ENCODE assay signal across 21 mouse cellular contexts in the genomic region with DNA sequence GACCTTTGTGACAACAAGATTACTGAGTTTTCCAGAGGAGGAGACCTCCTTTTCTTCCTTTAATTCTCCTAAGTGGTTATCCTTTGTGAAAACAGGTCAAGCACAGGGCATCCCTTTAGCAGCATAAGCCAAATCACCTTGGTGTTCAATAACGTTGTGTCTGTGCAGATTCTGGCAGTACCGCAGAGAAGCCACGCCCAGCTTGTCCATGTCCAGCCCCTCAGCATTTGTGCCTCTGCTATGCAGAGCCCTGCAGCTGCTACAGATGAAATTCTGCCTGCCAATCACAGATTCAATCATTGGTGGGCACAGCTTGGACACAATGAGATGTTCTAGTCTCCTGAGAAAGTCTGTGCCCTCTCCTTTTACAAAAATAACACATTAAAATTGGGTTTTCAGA. TPM values are rescaled to one million over a fixed set of nuclear protein-coding genes. Genes with fewer than 3 reads are reported as not detected.
DNase-seq lines count a peak whose midpoint lies in the region; ATAC-seq lines count a peak whose summit lies in the region.
"Had no signal": no experiment of that assay in that cellular context is flagged by ENCODE, and none has a peak within 500 bp of the region (broad histone marks: within the 10 kb centered on the region; RNA-seq: fewer than 3 reads in every experiment).

No protein-coding gene starts in this region.

- peaks cover 16% of the 10 kb centered on the region for H3K4me1 ChIP-seq in forebrain, embryonic 12.5 days
- H3K4me1 ChIP-seq in forebrain, embryonic 16.5 days (replicated peaks; ENCODE audit: control insufficient read depth, insufficient read depth, low read length): peaks cover 5% of the 10 kb centered on the region
- H3K4me1 ChIP-seq in midbrain, embryonic 12.5 days: peaks cover 9% of the 10 kb centered on the region
- peaks cover 40% of the 10 kb centered on the region for H3K4me1 ChIP-seq in midbrain, embryonic 10.5 days
- peaks cover 28% of the 10 kb centered on the region for H3K4me1 ChIP-seq in embryonic facial prominence, embryonic 10.5 days

- no peaks in the 10 kb centered on the region for H3K9me3 ChIP-seq in forebrain, embryonic 12.5 days
- no peaks in the 10 kb centered on the region for H3K9me3 ChIP-seq in forebrain, embryonic 16.5 days (ENCODE audit: control insufficient read depth, low read length)
- no peaks in the 10 kb centered on the region for H3K9me3 ChIP-seq in midbrain, embryonic 12.5 days
- H3K9me3 ChIP-seq in midbrain, embryonic 10.5 days (replicated peaks): no peaks in the 10 kb centered on the region
- no peaks in the 10 kb centered on the region for H3K9me3 ChIP-seq in embryonic facial prominence, embryonic 10.5 days
- H3K9me3 ChIP-seq: heart, embryonic 13.5 days had no signal

- H3K9ac ChIP-seq in forebrain, embryonic 12.5 days: no peak overlapping the region
- no peak overlapping the region for H3K9ac ChIP-seq in forebrain, embryonic 16.5 days (replicated peaks; ENCODE audit: low read depth, low read length)
- H3K9ac ChIP-seq in midbrain, embryonic 12.5 days (replicated peaks): no peak overlapping the region
- H3K9ac ChIP-seq: heart, embryonic 13.5 days had no signal

- no peaks in the 10 kb centered on the region for H3K27me3 ChIP-seq in forebrain, embryonic 12.5 days
- H3K27me3 ChIP-seq in forebrain, embryonic 16.5 days (replicated peaks; ENCODE audit: control insufficient read depth, insufficient read depth, low read length): no peaks in the 10 kb centered on the region
- no peaks in the 10 kb centered on the region; the same call in 1 of the 2 replicates for H3K27me3 ChIP-seq in midbrain, embryonic 12.5 days
- no peaks in the 10 kb centered on the region for H3K27me3 ChIP-seq in midbrain, embryonic 10.5 days (ENCODE audit: low read depth, poor library complexity, severe bottlenecking)
- no peaks in the 10 kb centered on the region for H3K27me3 ChIP-seq in embryonic facial prominence, embryonic 10.5 days (replicated peaks; ENCODE audit: low read depth, poor library complexity, severe bottlenecking)
- H3K27me3 ChIP-seq: heart, embryonic 13.5 days had no signal

- H3K36me3 ChIP-seq in forebrain, embryonic 12.5 days (replicated peaks): no peaks in the 10 kb centered on the region
- no peaks in the 10 kb centered on the region for H3K36me3 ChIP-seq in forebrain, embryonic 16.5 days (ENCODE audit: control insufficient read depth, insufficient read depth)
- no peaks in the 10 kb centered on the region for H3K36me3 ChIP-seq in midbrain, embryonic 12.5 days
- H3K36me3 ChIP-seq in midbrain, embryonic 10.5 days: no peaks in the 10 kb centered on the region
- no peaks in the 10 kb centered on the region for H3K36me3 ChIP-seq in embryonic facial prominence, embryonic 10.5 days (replicated peaks)
- H3K36me3 ChIP-seq: heart, embryonic 13.5 days had no signal

- DNase-seq in midbrain, embryonic 10.5 days (ENCODE audit: low spot score): no peak
- DNase-seq in embryonic facial prominence, embryonic 10.5 days (ENCODE audit: low spot score): peak; percentile 39
- peak; percentile 36 for DNase-seq in retina, embryonic 14.5 days (ENCODE audit: low spot score)
- DNase-seq in left cerebral cortex, adult 11 months (ENCODE audit: low spot score): no peak
- DNase-seq in urinary bladder, adult 2 months (ENCODE audit: low spot score): no peak
- DNase-seq: cerebellum, adult 9-10 months; gastrocnemius, adult 2 months; heart, postnatal 36 days; kidney, adult 9 months; kidney, postnatal 25 days; layer of hippocampus, adult 9-11 months; lung, adult 2 months; right cerebral cortex, postnatal 25 days; thymus, postnatal 36 days had no signal

- H3K4me3 ChIP-seq in forebrain, embryonic 12.5 days (replicated peaks): no peak overlapping the region
- no peak overlapping the region for H3K4me3 ChIP-seq in forebrain, embryonic 16.5 days (replicated peaks; ENCODE audit: low read length)
- no peak overlapping the region for H3K4me3 ChIP-seq in midbrain, embryonic 12.5 days
- no peak overlapping the region for H3K4me3 ChIP-seq in midbrain, embryonic 10.5 days
- no peak overlapping the region for H3K4me3 ChIP-seq in embryonic facial prominence, embryonic 10.5 days
- H3K4me3 ChIP-seq: gastrocnemius, adult 2 months; heart, embryonic 13.5 days; megakaryocyte, embryonic 14.5 days; myocyte had no signal

- no peak overlapping the region for H3K27ac ChIP-seq in forebrain, embryonic 12.5 days
- no peak overlapping the region for H3K27ac ChIP-seq in forebrain, embryonic 16.5 days (ENCODE audit: low read length)
- H3K27ac ChIP-seq in midbrain, embryonic 12.5 days (replicated peaks): peak overlapping the region; percentile 26; the same call in 1 of the 2 replicates
- H3K27ac ChIP-seq in midbrain, embryonic 10.5 days (replicated peaks): no peak overlapping the region; the same call in 1 of the 2 replicates
- H3K27ac ChIP-seq in embryonic facial prominence, embryonic 10.5 days (replicated peaks): 0 out of 2 replicates have a peak overlapping the region, but pooled peaks have one; percentile 30
- H3K27ac ChIP-seq: gastrocnemius, adult 2 months; heart, embryonic 13.5 days had no signal

- WGBS in forebrain, embryonic 12.5 days: 11% methylated on average over 3 of the region's 3 CpGs
- 25% methylated on average over 3 of the region's 3 CpGs for WGBS in forebrain, embryonic 16.5 days
- WGBS in midbrain, embryonic 12.5 days: 18% methylated on average over 3 of the region's 3 CpGs
- 30% methylated on average over 3 of the region's 3 CpGs for WGBS in midbrain, embryonic 10.5 days
- 39% methylated on average over 3 of the region's 3 CpGs for WGBS in embryonic facial prominence, embryonic 10.5 days

- no peak overlapping the region for H3K4me2 ChIP-seq in forebrain, embryonic 12.5 days
- H3K4me2 ChIP-seq in forebrain, embryonic 16.5 days (ENCODE audit: low read length): no peak overlapping the region
- H3K4me2 ChIP-seq in midbrain, embryonic 12.5 days (replicated peaks): no peak overlapping the region
- H3K4me2 ChIP-seq: heart, embryonic 13.5 days; liver, embryonic 11.5 days had no signal

- peak; percentile 39; the same call in 1 of the 2 replicates for ATAC-seq in forebrain, embryonic 12.5 days (ENCODE audit: low FRiP score)
- no peak for ATAC-seq in forebrain, embryonic 16.5 days
- no peak for ATAC-seq in midbrain, embryonic 12.5 days (ENCODE audit: low FRiP score, low read depth)

RNA-seq across cellular contexts. Expression of a gene that starts 14.4 kb away (rescaled TPM):
- 187 and 202 TPM in 2 replicates for polyA plus RNA-seq in forebrain, embryonic 12.5 days (2016; fragmentation: Nextera tagmentation; extraction: Ambion mirVana)
- 491 and 498 TPM in 2 replicates for polyA plus RNA-seq in forebrain, embryonic 16.5 days (2015; fragmentation: Nextera tagmentation; extraction: Ambion mirVana)
- 186 and 195 TPM in 2 replicates for polyA plus RNA-seq in midbrain, embryonic 12.5 days (2016; fragmentation: Nextera tagmentation; extraction: Ambion mirVana)
- 82.4 and 121 TPM in 2 replicates for polyA plus RNA-seq in midbrain, embryonic 10.5 days (2016; fragmentation: Nextera tagmentation; extraction: Ambion mirVana)
- polyA plus RNA-seq in embryonic facial prominence, embryonic 10.5 days (2016; fragmentation: Nextera tagmentation; extraction: Ambion mirVana): 82.8 and 82.9 TPM in 2 replicates
- 6.5 and 12.6 TPM in 2 replicates for polyA plus RNA-seq in urinary bladder, adult 2 months (2012; rRNA removed)

Comparison
In these comparisons a context has a peak if more than half of its experiments do, and no peak if none do; other contexts are left out.
1. H3K27ac ChIP-seq: peak in midbrain, embryonic 12.5 days (single experiment) and embryonic facial prominence, embryonic 10.5 days (single experiment); none in forebrain, embryonic 12.5 days (single experiment), forebrain, embryonic 16.5 days (single experiment) and midbrain, embryonic 10.5 days (single experiment).
2. DNase-seq: peak in embryonic facial prominence, embryonic 10.5 days (single experiment) and retina, embryonic 14.5 days (single experiment); none in midbrain, embryonic 10.5 days (single experiment), left cerebral cortex, adult 11 months (single experiment) and urinary bladder, adult 2 months (single experiment).